Mouse (Mus musculus) ES-E14 (cell line): ENCODE measurements around the gene Eif4g3.

Source experiments
- CHD2 ChIP-seq: IDR thresholded peaks from 2 replicates; pipeline ENCODE4 v1.6.1; 2014; ENCODE audit warnings: mild to moderate bottlenecking, low read depth, low read length, inconsistent platforms
- HCFC1 ChIP-seq: IDR thresholded peaks from 2 replicates; pipeline ENCODE4 v1.6.1; 2012; ENCODE audit warnings: low read length, inconsistent platforms, borderline replicate concordance; ENCODE audit not compliant: insufficient read depth
- MAFK ChIP-seq: IDR thresholded peaks from 2 replicates; pipeline ENCODE4 v1.6.1; 2014; ENCODE audit warnings: mild to moderate bottlenecking, low read depth, low read length, inconsistent platforms; ENCODE audit not compliant: insufficient read depth
- ZC3H11A ChIP-seq: IDR thresholded peaks from 2 replicates; pipeline ENCODE4 v1.6.1; 2012; ENCODE audit warnings: low read depth, mild to moderate bottlenecking, inconsistent platforms, low read length, borderline replicate concordance
- ZNF384 ChIP-seq: IDR thresholded peaks from 2 replicates; pipeline ENCODE4 v1.6.1; 2012; ENCODE audit warnings: low read depth, low read length, inconsistent platforms

GRCm38 (mm10) chr4:138104967-138105366 lies 112.1 kb downstream of the Eif4g3 start:
- TF ChIP-seq ZC3H11A (no peak), HCFC1 (no peak), CHD2 (no peak), ZNF384 (no peak), MAFK (no peak)
